Mouse (Mus musculus) C2C12 (cell line): ENCODE results near the gene Omt2a. TPM values are rescaled to one million over a fixed set of nuclear protein-coding genes. Genes with fewer than 3 reads are reported as not detected.
"Not testable (repeated sequence)": the region's sequence is repeated elsewhere in the genome, so short reads cannot be mapped to it uniquely, and the experiment has no call there.

Source experiments
- H3K27me3 ChIP-seq: one replicate; pipeline ENCODE4 v1.6.1; 2011; ENCODE audit not compliant: control insufficient read depth, insufficient read depth, insufficient read length
- H3K36me3 ChIP-seq: one replicate; pipeline ENCODE4 v1.6.1; 2011; ENCODE audit not compliant: control insufficient read depth, insufficient read depth
- H3K4me3 ChIP-seq: one replicate; pipeline ENCODE4 v1.5.1; 2011; ENCODE audit warnings: mild to moderate bottlenecking, control low read depth; ENCODE audit not compliant: poor library complexity, insufficient read depth, severe bottlenecking
- H3K79me2 ChIP-seq: one replicate; pipeline ENCODE4 v1.6.1; 2011; ENCODE audit not compliant: control insufficient read depth, insufficient read depth
- H3K79me3 ChIP-seq: one replicate; pipeline ENCODE4 v1.6.1; 2011; ENCODE audit warnings: low read depth, control low read depth
- H3ac ChIP-seq: one replicate; pipeline ENCODE3; 2011; ENCODE audit warnings: low read depth; ENCODE audit not compliant: control insufficient read depth, insufficient read length
- CEBPB ChIP-seq: IDR thresholded peaks from one replicate; pipeline ENCODE4 v1.6.1; 2011; ENCODE audit warnings: low read depth, mild to moderate bottlenecking, control low read depth, moderate library complexity
- CTCF ChIP-seq: IDR thresholded peaks from one replicate; pipeline ENCODE4 v1.5.1; 2011; ENCODE audit not compliant: control insufficient read depth, insufficient read depth, insufficient read length
- FOSL1 ChIP-seq: IDR thresholded peaks from one replicate; pipeline ENCODE4 v1.8.0; 2011; ENCODE audit warnings: mild to moderate bottlenecking, low read length; ENCODE audit not compliant: poor library complexity, insufficient read depth, severe bottlenecking
- MAX ChIP-seq: IDR thresholded peaks from one replicate; pipeline ENCODE4 v1.6.1; 2011; ENCODE audit warnings: mild to moderate bottlenecking, control low read depth
- MYOD1 ChIP-seq: IDR thresholded peaks from one replicate; pipeline ENCODE4 v1.6.1; 2011; ENCODE audit warnings: low read depth; ENCODE audit not compliant: control insufficient read depth, insufficient read length
- MYOG ChIP-seq: IDR thresholded peaks from one replicate; pipeline ENCODE4 v1.6.1; 2011; ENCODE audit not compliant: control insufficient read depth, insufficient read length; ENCODE audit errors: extremely low read depth
- USF1 ChIP-seq: IDR thresholded peaks from one replicate; pipeline ENCODE4 v1.6.1; 2011; ENCODE audit warnings: low read depth, mild to moderate bottlenecking, control low read depth, moderate library complexity
- polyA plus RNA-seq: library from polyadenylated mRNA; unstranded; fragments of >200 nt; fragmentation: generic; extraction: Trizol; gene quantifications from one replicate; pipeline ENCODE4 v1.2.1, GENCODE M21; 2012; ENCODE audit warnings: missing spikeins

Gene Omt2a
- polyA plus RNA-seq, 1 experiment = not detected

- no peak for TF ChIP-seq MYOD1
- TF ChIP-seq CTCF = no peak
- no peak for TF ChIP-seq MYOG
- no peak for TF ChIP-seq CEBPB
- no peak for TF ChIP-seq FOSL1
- no peak for TF ChIP-seq MAX
- TF ChIP-seq USF1 = no peak
- no peak overlapping the region for H3K4me3 ChIP-seq
- no peak overlapping the region for H3ac ChIP-seq
- no peaks in the 10 kb centered on the region for H3K27me3 ChIP-seq
- no peaks in the 10 kb centered on the region for H3K36me3 ChIP-seq
- no peaks in the 10 kb centered on the region for H3K79me2 ChIP-seq
- H3K79me3 ChIP-seq = no peaks in the 10 kb centered on the region
Measured at GRCm38 (mm10) chr9:78354665-78355578, 40.3 kb upstream of the Omt2a start.

GRCm38 (mm10) chr9:78351504-78352220, 37.1 kb upstream of the Omt2a start:
- Histone ChIP-seq H3K79me2 (no peaks in the 10 kb centered on the region), H3K27me3 (no peaks in the 10 kb centered on the region), H3ac (no peak overlapping the region), H3K4me3 (no peak overlapping the region), H3K79me3 (no peaks in the 10 kb centered on the region), H3K36me3 (no peaks in the 10 kb centered on the region)
- TF ChIP-seq CTCF = no peak
- no peak for TF ChIP-seq MYOD1
- TF ChIP-seq CEBPB = no peak
- no peak for TF ChIP-seq MYOG
- no peak for TF ChIP-seq USF1
- no peak for TF ChIP-seq MAX
- no peak for TF ChIP-seq FOSL1

GRCm38 (mm10) chr9:78350007-78350406, 35.4 kb upstream of the Omt2a start:
- not testable (repeated sequence) for H3K79me3 ChIP-seq, H3ac ChIP-seq, H3K79me2 ChIP-seq, H3K27me3 ChIP-seq, H3K36me3 ChIP-seq, H3K4me3 ChIP-seq

GRCm38 (mm10) chr9:78349141-78349540, 34.5 kb upstream of the Omt2a start:
- not testable (repeated sequence) for H3K36me3 ChIP-seq, H3K79me3 ChIP-seq, H3K4me3 ChIP-seq, H3K79me2 ChIP-seq, H3K27me3 ChIP-seq
- H3ac ChIP-seq = peak overlapping the region; percentile 24

GRCm38 (mm10) chr9:78348206-78349004, 33.8 kb upstream of the Omt2a start:
- H3K4me3 ChIP-seq, H3K79me2 ChIP-seq, H3K27me3 ChIP-seq, H3K36me3 ChIP-seq, H3K79me3 ChIP-seq: not testable (repeated sequence)
- H3ac ChIP-seq = peak overlapping the region; percentile 24
- TF ChIP-seq MYOD1 = peak; percentile 5
- TF ChIP-seq USF1 = peak; percentile 31

GRCm38 (mm10) chr9:78347004-78347403, 32.4 kb upstream of the Omt2a start:
- Histone ChIP-seq H3K79me3 (no peaks in the 10 kb centered on the region), H3K79me2 (no peaks in the 10 kb centered on the region), H3ac (no peak overlapping the region), H3K4me3 (no peak overlapping the region), H3K36me3 (no peaks in the 10 kb centered on the region), H3K27me3 (no peaks in the 10 kb centered on the region)
- no peak for TF ChIP-seq CEBPB
- no peak for TF ChIP-seq MYOG
- no peak for TF ChIP-seq FOSL1
- no peak for TF ChIP-seq MYOD1
- no peak for TF ChIP-seq CTCF
- no peak for TF ChIP-seq MAX
- TF ChIP-seq USF1 = no peak

GRCm38 (mm10) chr9:78345235-78345634, 30.6 kb upstream of the Omt2a start:
- not testable (repeated sequence) for H3K36me3 ChIP-seq, H3K4me3 ChIP-seq

GRCm38 (mm10) chr9:78343055-78343454, 28.5 kb upstream of the Omt2a start:
- not testable (repeated sequence) for H3K27me3 ChIP-seq, H3K36me3 ChIP-seq, H3K4me3 ChIP-seq, H3ac ChIP-seq, H3K79me2 ChIP-seq, H3K79me3 ChIP-seq

More at GRCm38 (mm10) chr9:78345235-78345634, 30.6 kb upstream of the Omt2a start:
- H3K79me3 ChIP-seq, H3K79me2 ChIP-seq, H3K27me3 ChIP-seq, H3ac ChIP-seq: not testable (repeated sequence)
